Mouse (Mus musculus): Measurements from ENCODE around the gene Kank1. TPM values are rescaled to one million over a fixed set of nuclear protein-coding genes. Genes with fewer than 3 reads are reported as not detected.

The Kank1 gene
- total and polyA plus RNA-seq, 2 experiments from 2014 or later = 13.5 to 23.3 TPM

DNA sequence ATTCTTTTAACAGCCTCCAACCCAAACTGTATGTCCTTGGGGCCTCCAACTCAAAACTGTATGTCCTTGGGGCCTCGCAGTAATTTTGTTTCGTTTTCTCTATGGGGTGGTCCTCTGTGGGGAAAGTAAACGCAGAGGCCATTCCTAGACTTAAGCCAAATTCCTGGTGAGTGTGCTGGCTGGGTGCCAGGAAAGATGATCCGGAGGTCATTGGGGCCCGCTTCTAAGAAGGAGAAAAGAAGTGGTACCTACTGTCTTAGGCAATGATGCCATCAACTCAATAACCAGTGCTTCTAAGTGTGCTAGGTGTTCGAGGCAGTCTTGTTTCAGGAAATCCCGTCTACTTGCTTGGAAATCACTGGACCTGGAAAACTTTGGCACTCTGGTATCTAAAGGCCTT lies 87.5 kb downstream of the Kank1 start:
- Histone ChIP-seq H3K9me3 (ENCODE audit: low read length) (no peaks in the 10 kb centered on the region), H3K36me3 (ENCODE audit: insufficient read depth, low read length) (no peaks in the 10 kb centered on the region), H3K9ac (replicated peaks; ENCODE audit: low read length) (no peak overlapping the region), H3K4me1 (ENCODE audit: insufficient read depth, low read length) (peaks cover 8% of the 10 kb centered on the region), H3K4me2 (ENCODE audit: low read depth, low read length) (no peak overlapping the region), H3K4me3 (ENCODE audit: low read length) (no peak overlapping the region), H3K27me3 (ENCODE audit: insufficient read depth, low read length) (no peaks in the 10 kb centered on the region), H3K27ac (peak overlapping the region; percentile 15; the same call in 1 of the 2 replicates)
- no peak for TF ChIP-seq CTCF (IDR thresholded peaks at IDR 0.05; ENCODE audit: low read depth)
- 58% methylated on average over 7 of the region's 7 CpGs for WGBS
- no peak for ATAC-seq
- no peak for DNase-seq (ENCODE audit: low spot score)

DNA sequence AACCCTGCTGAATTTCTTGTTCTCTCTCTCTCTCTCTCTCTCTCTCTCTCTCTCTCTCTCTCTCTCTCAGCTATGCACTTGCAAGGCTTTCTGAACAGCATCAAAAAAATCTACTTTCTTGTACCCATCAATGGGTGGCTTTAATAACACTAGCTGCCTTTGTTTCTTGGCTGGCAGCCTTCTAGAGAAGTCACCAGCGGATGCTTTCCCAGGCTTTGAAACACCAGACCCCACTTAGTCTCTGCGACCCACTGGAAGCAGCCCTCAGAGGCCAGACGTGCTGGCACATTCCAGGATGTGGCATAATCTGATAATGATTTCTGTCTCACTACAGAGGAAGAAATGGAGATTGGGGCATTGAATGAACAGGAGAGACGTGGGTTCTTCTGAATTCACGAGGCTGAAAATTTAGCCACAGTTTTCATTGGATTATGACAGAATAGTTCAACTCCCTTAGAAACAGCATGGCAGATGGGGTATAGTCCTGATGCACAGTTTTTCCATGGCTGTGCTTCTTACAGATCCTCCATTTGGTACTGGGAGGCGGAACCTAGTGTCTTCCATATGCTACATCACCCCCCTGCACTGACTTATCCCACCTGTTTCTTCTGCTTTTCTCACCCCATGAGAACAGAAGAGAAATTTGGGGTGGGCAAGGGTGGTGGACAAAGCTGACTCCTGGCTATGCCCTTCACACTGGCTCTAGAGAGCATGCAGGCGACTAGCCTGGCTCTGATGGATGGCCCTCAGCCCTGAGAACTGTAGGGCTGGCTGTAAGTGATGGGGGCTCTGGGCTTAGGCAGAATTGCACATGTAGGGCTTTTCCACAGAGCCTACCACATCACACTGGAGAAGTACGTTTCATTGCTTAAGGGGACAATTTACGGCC lies 88.6 kb downstream of the Kank1 start:
- ATAC-seq (peak; percentile 83), DNase-seq (ENCODE audit: low spot score) (peak; percentile 66)
- H3K4me1 ChIP-seq (ENCODE audit: insufficient read depth, low read length) = peaks cover 8% of the 10 kb centered on the region
- 45% methylated on average over 9 of the region's 9 CpGs for WGBS
- H3K9ac ChIP-seq (replicated peaks; ENCODE audit: low read length) = no peak overlapping the region
- no peak for TF ChIP-seq CTCF (IDR thresholded peaks at IDR 0.05; ENCODE audit: low read depth)
- H3K36me3 ChIP-seq (ENCODE audit: insufficient read depth, low read length) = no peaks in the 10 kb centered on the region
- H3K9me3 ChIP-seq (ENCODE audit: low read length) = no peaks in the 10 kb centered on the region
- no peaks in the 10 kb centered on the region for H3K27me3 ChIP-seq (ENCODE audit: insufficient read depth, low read length)
- H3K4me2 ChIP-seq (ENCODE audit: low read depth, low read length) = no peak overlapping the region
- H3K27ac ChIP-seq = peak overlapping the region; percentile 72
- H3K4me3 ChIP-seq (ENCODE audit: low read length) = no peak overlapping the region

DNA sequence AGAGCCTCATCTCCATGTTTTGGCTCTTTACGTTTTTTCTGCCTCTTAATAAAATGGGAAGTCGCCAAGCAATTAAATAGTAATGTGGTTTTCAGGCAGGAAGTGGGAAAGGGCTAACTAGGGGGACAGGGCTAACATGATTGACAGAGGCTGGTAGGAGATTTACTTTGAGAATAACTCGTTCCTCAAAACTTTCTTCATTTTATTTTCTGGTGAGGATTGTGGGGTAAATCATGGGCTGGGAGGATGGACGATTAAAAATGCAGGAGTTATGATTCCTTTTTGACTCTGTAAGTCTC lies 89.2 kb downstream of the Kank1 start:
- H3K9ac ChIP-seq (replicated peaks; ENCODE audit: low read length) = no peak overlapping the region
- no peaks in the 10 kb centered on the region for H3K9me3 ChIP-seq (ENCODE audit: low read length)
- no peak overlapping the region for H3K4me3 ChIP-seq (ENCODE audit: low read length)
- no peak for ATAC-seq
- peaks cover 8% of the 10 kb centered on the region for H3K4me1 ChIP-seq (ENCODE audit: insufficient read depth, low read length)
- no peak overlapping the region for H3K4me2 ChIP-seq (ENCODE audit: low read depth, low read length)
- peak overlapping the region; percentile 72 for H3K27ac ChIP-seq
- no peaks in the 10 kb centered on the region for H3K27me3 ChIP-seq (ENCODE audit: insufficient read depth, low read length)
- WGBS = 50% methylated on average over 4 of the region's 4 CpGs
- no peak for TF ChIP-seq CTCF (IDR thresholded peaks at IDR 0.05; ENCODE audit: low read depth)
- H3K36me3 ChIP-seq (ENCODE audit: insufficient read depth, low read length) = no peaks in the 10 kb centered on the region
- no peak for DNase-seq (ENCODE audit: low spot score)

DNA sequence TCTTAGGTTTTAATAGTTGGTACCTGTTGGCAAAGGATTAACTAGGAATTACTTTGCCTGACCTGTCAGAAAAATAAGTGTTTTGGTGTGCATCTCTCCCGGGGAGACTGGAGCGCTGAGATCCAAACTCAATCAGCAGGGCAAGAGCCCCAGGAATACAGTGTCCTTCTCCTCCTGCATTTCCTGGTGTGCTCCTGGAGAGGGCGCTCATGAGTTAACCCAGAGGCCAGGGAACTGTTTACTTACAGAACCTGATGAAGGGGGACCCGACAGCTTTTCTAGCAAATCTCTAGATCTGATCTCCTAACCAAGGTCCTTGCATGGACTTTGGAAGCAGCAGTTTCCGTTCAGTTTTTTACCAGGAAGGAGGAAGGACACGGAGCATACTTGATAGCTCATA lies 90.9 kb downstream of the Kank1 start:
- H3K4me1 ChIP-seq (ENCODE audit: insufficient read depth, low read length) = peaks cover 8% of the 10 kb centered on the region
- 0 out of 2 replicates have a peak, but pooled peaks have one; percentile 19 for TF ChIP-seq CTCF (IDR thresholded peaks at IDR 0.05; ENCODE audit: low read depth)
- H3K4me3 ChIP-seq (ENCODE audit: low read length) = no peak overlapping the region
- H3K27ac ChIP-seq = no peak overlapping the region
- H3K36me3 ChIP-seq (ENCODE audit: insufficient read depth, low read length) = no peaks in the 10 kb centered on the region
- ATAC-seq (no peak), DNase-seq (ENCODE audit: low spot score) (no peak)
- no peaks in the 10 kb centered on the region for H3K27me3 ChIP-seq (ENCODE audit: insufficient read depth, low read length)
- H3K9ac ChIP-seq (replicated peaks; ENCODE audit: low read length) = no peak overlapping the region
- no peak overlapping the region for H3K4me2 ChIP-seq (ENCODE audit: low read depth, low read length)
- WGBS = 79% methylated on average over 6 of the region's 6 CpGs
- no peaks in the 10 kb centered on the region for H3K9me3 ChIP-seq (ENCODE audit: low read length)

DNA sequence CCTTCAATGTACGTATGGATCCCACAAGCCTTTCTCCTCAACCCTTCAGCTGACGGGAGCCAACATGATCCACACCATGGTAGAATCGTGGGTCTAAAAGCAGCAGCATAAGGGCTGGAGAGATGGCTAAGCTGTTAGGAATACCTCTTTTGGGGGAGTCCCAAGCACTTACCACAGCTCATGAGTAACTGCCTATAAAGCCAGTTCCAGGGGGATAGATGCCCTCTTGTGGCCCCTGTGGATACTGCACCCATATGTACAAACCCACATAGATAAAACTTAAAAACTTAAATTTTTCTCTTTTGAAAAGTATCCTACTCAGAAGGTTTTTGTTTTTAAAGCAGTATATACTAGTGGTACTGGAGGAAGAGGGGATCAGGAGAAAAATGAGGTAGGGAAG lies 97.6 kb downstream of the Kank1 start:
- H3K4me3 ChIP-seq (ENCODE audit: low read length) = no peak overlapping the region
- ATAC-seq (no peak), DNase-seq (ENCODE audit: low spot score) (peak; percentile 79)
- no peaks in the 10 kb centered on the region for H3K9me3 ChIP-seq (ENCODE audit: low read length)
- H3K36me3 ChIP-seq (ENCODE audit: insufficient read depth, low read length) = no peaks in the 10 kb centered on the region
- no peak overlapping the region for H3K27ac ChIP-seq
- H3K9ac ChIP-seq (replicated peaks; ENCODE audit: low read length) = no peak overlapping the region
- H3K27me3 ChIP-seq (ENCODE audit: insufficient read depth, low read length) = no peaks in the 10 kb centered on the region
- peak; percentile 86 for TF ChIP-seq CTCF (IDR thresholded peaks at IDR 0.05; ENCODE audit: low read depth)
- H3K4me2 ChIP-seq (ENCODE audit: low read depth, low read length) = no peak overlapping the region
- WGBS = 63% methylated on average over 3 of the region's 3 CpGs
- H3K4me1 ChIP-seq (ENCODE audit: insufficient read depth, low read length) = no peaks in the 10 kb centered on the region

DNA sequence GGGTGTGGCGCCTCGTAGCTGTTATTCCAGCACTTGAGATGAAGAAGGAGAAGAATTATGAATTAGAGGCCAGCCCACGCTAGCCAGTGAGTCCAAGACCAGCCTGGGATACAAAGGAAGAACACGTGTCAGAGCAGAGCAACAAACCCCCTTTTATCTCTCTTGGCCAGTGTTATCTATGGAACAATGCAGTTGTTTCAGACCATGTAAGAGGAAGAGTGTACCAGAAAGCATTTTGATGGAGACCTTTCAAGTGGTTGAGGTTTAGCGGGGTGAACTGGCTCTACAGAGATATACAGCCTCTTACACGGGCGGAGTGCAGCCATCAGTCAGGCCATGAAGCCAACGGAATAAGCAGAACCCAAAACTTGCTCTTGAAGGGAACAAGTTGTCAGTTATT lies 100.0 kb downstream of the Kank1 start:
- no peak for TF ChIP-seq CTCF (IDR thresholded peaks at IDR 0.05; ENCODE audit: low read depth)
- Histone ChIP-seq H3K27ac (no peak overlapping the region), H3K9me3 (ENCODE audit: low read length) (no peaks in the 10 kb centered on the region), H3K4me1 (ENCODE audit: insufficient read depth, low read length) (no peaks in the 10 kb centered on the region), H3K36me3 (ENCODE audit: insufficient read depth, low read length) (no peaks in the 10 kb centered on the region), H3K27me3 (ENCODE audit: insufficient read depth, low read length) (no peaks in the 10 kb centered on the region), H3K4me2 (ENCODE audit: low read depth, low read length) (no peak overlapping the region), H3K9ac (replicated peaks; ENCODE audit: low read length) (no peak overlapping the region), H3K4me3 (ENCODE audit: low read length) (no peak overlapping the region)
- no peak for ATAC-seq
- WGBS = 87% methylated on average over 8 of the region's 8 CpGs
- no peak for DNase-seq (ENCODE audit: low spot score)

Data from hindbrain, postnatal 0 days (tissue).